Mouse (Mus musculus) forebrain, embryonic 14.5 days (tissue): Measurements from ENCODE around the gene 1190002N15Rik. TPM values are rescaled to one million over a fixed set of nuclear protein-coding genes. Genes with fewer than 3 reads are reported as not detected.
A peak's percentile ranks its signal among the peaks of the same experiment; 100 is the strongest.

Source experiments
- ATAC-seq: fragments of 200-750 bp; cut with Nextera tagmentation; 2 replicates; pipeline ENCODE4 v1.8.0; 2017; ENCODE audit warnings: mild to moderate bottlenecking, moderate library complexity
- DNase-seq: peaks from one replicate; pipeline ENCODE4 v3.0.0-alpha.2; 2015; ENCODE audit warnings: low spot score
- H3K27ac ChIP-seq: fragments of 300-500 bp; sonication (generic); 2 replicates; pipeline ENCODE4 v1.5.1; 2014; ENCODE audit warnings: low read depth, mild to moderate bottlenecking, control low read depth, low read length, moderate library complexity
- H3K27me3 ChIP-seq: fragments of 300-500 bp; sonication (generic); replicated peaks from 2 replicates; pipeline ENCODE4 v1.6.1; 2014; ENCODE audit warnings: low read length, control low read depth, mixed read lengths; ENCODE audit not compliant: control insufficient read depth, insufficient read depth
- H3K36me3 ChIP-seq: fragments of 300-500 bp; sonication (generic); 2 replicates; pipeline ENCODE4 v1.6.1; 2014; ENCODE audit warnings: low read length, control low read depth; ENCODE audit not compliant: control insufficient read depth, insufficient read depth
- H3K4me1 ChIP-seq: fragments of 300-500 bp; sonication (generic); 2 replicates; pipeline ENCODE4 v1.6.1; 2014; ENCODE audit warnings: antibody characterized with exemption, low read length, control low read depth; ENCODE audit not compliant: control insufficient read depth, insufficient read depth
- H3K4me2 ChIP-seq: fragments of 300-500 bp; sonication (generic); 2 replicates; pipeline ENCODE4 v1.6.1; 2014; ENCODE audit warnings: mild to moderate bottlenecking, control low read depth, low read length
- H3K4me3 ChIP-seq: fragments of 300-500 bp; sonication (generic); 2 replicates; pipeline ENCODE4 v1.5.1; 2014; ENCODE audit warnings: low read depth, low read length, control low read depth
- H3K9ac ChIP-seq: fragments of 300-500 bp; sonication (generic); 2 replicates; pipeline ENCODE4 v1.6.1; 2014; ENCODE audit warnings: mild to moderate bottlenecking, low read length, control low read depth, moderate library complexity
- H3K9me3 ChIP-seq: fragments of 300-500 bp; sonication (generic); replicated peaks from 2 replicates; pipeline ENCODE4 v1.6.1; 2016; ENCODE audit warnings: low read length, control low read depth, mixed read lengths; ENCODE audit not compliant: control insufficient read depth
- WGBS: fragments of 180-500 bp; shearing (Covaris S2); extraction: QIAGEN DNeasy Blood & Tissue Kit; methylation state at CpG from one replicate; pipeline ENCODE4 v1.1.7; 2014; 5-methylcytosine and 5-hydroxymethylcytosine counted together
- polyA plus RNA-seq: library from polyadenylated mRNA; unstranded; fragments of >200 nt; fragmentation: Nextera tagmentation; extraction: Ambion mirVana; gene quantifications from 2 replicates; pipeline ENCODE4 v1.2.1, GENCODE M21; 2014

The 1190002N15Rik gene
- polyA plus RNA-seq, 1 experiment from 2014 or later, result 7.0 TPM

- DNase-seq, result peak; percentile 44
- ATAC-seq, result no peak
- no peaks in the 10 kb centered on the region for H3K9me3 ChIP-seq
- no peak overlapping the region for H3K27ac ChIP-seq
- H3K4me2 ChIP-seq, result peak overlapping the region; percentile 87
- peaks cover 28% of the 10 kb centered on the region; the same call in 1 of the 2 replicates for H3K4me1 ChIP-seq
- peak overlapping the region; percentile 73 for H3K4me3 ChIP-seq
- H3K27me3 ChIP-seq, result no peaks in the 10 kb centered on the region
- H3K9ac ChIP-seq, result 0 out of 2 replicates have a peak overlapping the region, but pooled peaks have one; percentile 79
- H3K36me3 ChIP-seq, result no peaks in the 10 kb centered on the region
Observed at GRCm38 (mm10) chr9:94534795-94535194, 3.1 kb downstream of the 1190002N15Rik start.

DNA sequence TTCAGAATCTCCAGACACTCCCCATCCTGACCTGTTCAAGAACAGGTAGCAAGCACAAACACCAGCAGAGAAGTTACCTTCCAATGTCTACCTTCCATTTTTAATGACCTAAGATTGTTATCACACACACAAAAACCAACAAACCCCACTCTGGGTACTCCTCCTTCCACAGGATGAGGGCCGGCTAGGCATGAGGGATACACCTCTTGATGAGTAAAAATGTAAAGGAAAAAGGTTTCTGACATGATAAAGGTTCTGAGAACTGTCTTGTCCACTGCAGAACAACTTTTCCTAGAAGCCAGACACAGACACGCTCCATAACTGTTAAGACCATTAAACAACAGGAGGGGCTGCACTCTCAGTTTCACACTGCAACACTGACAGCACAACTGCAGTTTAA, 3.7 kb downstream of the 1190002N15Rik start:
- WGBS, result 69% methylated on average over 2 of the region's 2 CpGs

DNA sequence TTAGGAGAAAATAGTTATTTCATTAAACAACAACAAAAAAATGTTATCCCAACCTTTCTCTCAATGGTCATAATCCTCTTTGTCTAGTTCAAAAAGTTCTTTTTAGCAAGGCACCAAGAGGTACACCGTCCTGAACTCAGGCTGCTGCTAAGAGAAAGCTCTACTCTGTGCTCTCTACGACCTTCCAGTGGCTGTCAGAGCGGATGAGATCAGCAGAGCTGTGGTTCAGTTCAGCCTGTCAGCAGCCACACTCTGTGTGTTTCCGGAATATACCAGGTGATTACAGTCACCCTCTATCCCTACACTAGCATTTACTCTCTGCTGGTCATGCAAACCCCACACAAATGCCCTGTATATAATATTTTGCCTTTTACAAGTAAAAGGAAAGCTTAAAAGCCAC, 4.2 kb downstream of the 1190002N15Rik start:
- WGBS, result 21% methylated on average over 4 of the region's 4 CpGs
- H3K4me1 ChIP-seq, result peaks cover 20% of the 10 kb centered on the region; the same call in 1 of the 2 replicates
- H3K27ac ChIP-seq, result no peak overlapping the region
- no peaks in the 10 kb centered on the region for H3K36me3 ChIP-seq
- peak overlapping the region; percentile 41 for H3K4me2 ChIP-seq
- no peak for ATAC-seq
- peak overlapping the region; percentile 54 for H3K9ac ChIP-seq
- no peaks in the 10 kb centered on the region for H3K27me3 ChIP-seq
- H3K4me3 ChIP-seq, result peak overlapping the region; percentile 14; the same call in 1 of the 2 replicates
- no peaks in the 10 kb centered on the region for H3K9me3 ChIP-seq
- peak; percentile 24 for DNase-seq

More for the DNA sequence above, 3.7 kb downstream of the 1190002N15Rik start:
- peak overlapping the region; percentile 41 for H3K4me2 ChIP-seq
- H3K36me3 ChIP-seq, result no peaks in the 10 kb centered on the region
- ATAC-seq (no peak), DNase-seq (no peak)
- H3K9me3 ChIP-seq, result no peaks in the 10 kb centered on the region
- H3K4me1 ChIP-seq, result peaks cover 24% of the 10 kb centered on the region; the same call in 1 of the 2 replicates
- no peak overlapping the region for H3K27ac ChIP-seq
- H3K27me3 ChIP-seq, result no peaks in the 10 kb centered on the region
- H3K4me3 ChIP-seq, result peak overlapping the region; percentile 14
- peak overlapping the region; percentile 54 for H3K9ac ChIP-seq

- no peak overlapping the region for H3K4me2 ChIP-seq
- ATAC-seq (no peak), DNase-seq (no peak)
- H3K9ac ChIP-seq, result no peak overlapping the region
- H3K9me3 ChIP-seq, result no peaks in the 10 kb centered on the region
- no peaks in the 10 kb centered on the region for H3K36me3 ChIP-seq
- H3K27ac ChIP-seq, result no peak overlapping the region
- H3K27me3 ChIP-seq, result no peaks in the 10 kb centered on the region
- H3K4me1 ChIP-seq, result peaks cover 16% of the 10 kb centered on the region
- H3K4me3 ChIP-seq, result no peak overlapping the region
Observed at GRCm38 (mm10) chr9:94529987-94530386, 7.9 kb downstream of the 1190002N15Rik start.

DNA sequence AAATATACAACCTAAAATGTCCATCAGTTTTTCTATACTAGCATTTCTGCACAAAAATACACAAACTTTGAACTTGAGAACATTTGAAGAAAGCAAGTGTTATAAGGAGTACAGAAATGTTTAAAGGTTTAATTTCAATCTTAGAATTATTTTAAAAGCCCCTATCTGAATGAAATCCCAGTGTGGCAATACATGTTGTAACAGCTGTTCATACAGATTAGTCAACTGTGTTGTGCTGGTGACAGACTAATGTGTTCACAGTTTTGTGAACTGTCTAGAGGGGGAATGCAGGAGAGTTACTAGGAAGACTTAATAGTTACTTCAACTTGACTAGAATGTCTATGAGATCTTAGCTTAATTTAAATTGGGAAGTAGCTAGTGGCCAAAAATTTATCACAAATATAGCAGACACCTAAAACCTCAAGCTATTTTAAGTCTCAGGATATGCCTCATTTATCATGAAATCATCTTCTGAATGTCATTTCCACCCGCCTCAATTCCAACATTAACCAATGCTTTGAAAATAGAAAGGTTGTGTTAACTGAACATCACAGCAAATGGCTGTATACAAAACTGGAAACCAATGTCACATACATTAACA, 8.6 kb downstream of the 1190002N15Rik start:
- Histone ChIP-seq H3K4me1 (peaks cover 16% of the 10 kb centered on the region), H3K9ac (no peak overlapping the region), H3K9me3 (no peaks in the 10 kb centered on the region), H3K36me3 (no peaks in the 10 kb centered on the region), H3K27me3 (no peaks in the 10 kb centered on the region), H3K4me3 (no peak overlapping the region), H3K4me2 (no peak overlapping the region), H3K27ac (no peak overlapping the region)
- no peak for ATAC-seq
- peak; percentile 40 for DNase-seq
- 71% methylated on average over 1 of the region's 1 CpGs for WGBS

GRCm38 (mm10) chr9:94526473-94526872, 11.4 kb downstream of the 1190002N15Rik start:
- Histone ChIP-seq H3K4me3 (no peak overlapping the region), H3K9me3 (no peaks in the 10 kb centered on the region), H3K27ac (no peak overlapping the region), H3K4me2 (no peak overlapping the region), H3K4me1 (peaks cover 7% of the 10 kb centered on the region), H3K9ac (no peak overlapping the region), H3K36me3 (no peaks in the 10 kb centered on the region), H3K27me3 (no peaks in the 10 kb centered on the region)
- DNase-seq, result peak; percentile 92
- peak; percentile 90 for ATAC-seq
- 23% methylated on average over 7 of the region's 7 CpGs for WGBS

DNA sequence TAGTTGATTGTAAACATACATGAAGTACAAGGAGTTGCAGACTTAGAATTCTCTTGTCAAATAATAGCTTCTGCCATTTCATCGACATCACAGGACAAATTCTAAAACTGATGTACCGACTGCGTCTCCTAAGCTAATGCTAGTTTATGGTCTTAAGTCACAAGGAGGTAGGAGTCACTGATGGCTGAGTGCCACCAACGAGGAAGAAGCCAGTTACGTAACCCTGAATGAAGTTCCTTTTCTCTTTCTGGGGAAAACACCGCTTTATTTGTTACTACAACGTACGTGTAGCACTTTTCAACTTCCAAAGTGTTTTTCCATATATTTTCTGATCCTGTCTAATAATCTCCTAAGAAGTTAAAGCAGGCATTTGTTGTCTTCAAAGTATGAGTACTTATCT, 25.6 kb downstream of the 1190002N15Rik start:
- ATAC-seq, result no peak
- no peaks in the 10 kb centered on the region for H3K27me3 ChIP-seq

GRCm38 (mm10) chr9:94511139-94511538, 26.7 kb downstream of the 1190002N15Rik start:
- DNase-seq (no peak), ATAC-seq (no peak)
- Histone ChIP-seq H3K4me1 (no peaks in the 10 kb centered on the region), H3K4me2 (no peak overlapping the region), H3K9me3 (no peaks in the 10 kb centered on the region), H3K27me3 (no peaks in the 10 kb centered on the region), H3K36me3 (no peaks in the 10 kb centered on the region), H3K9ac (no peak overlapping the region), H3K27ac (no peak overlapping the region), H3K4me3 (no peak overlapping the region)

More for the DNA sequence above, 25.6 kb downstream of the 1190002N15Rik start:
- DNase-seq, result no peak
- WGBS, result 93% methylated on average over 8 of the region's 8 CpGs
- Histone ChIP-seq H3K4me3 (no peak overlapping the region), H3K27ac (no peak overlapping the region), H3K9ac (no peak overlapping the region), H3K36me3 (no peaks in the 10 kb centered on the region), H3K4me1 (no peaks in the 10 kb centered on the region), H3K9me3 (no peaks in the 10 kb centered on the region), H3K4me2 (no peak overlapping the region)

DNA sequence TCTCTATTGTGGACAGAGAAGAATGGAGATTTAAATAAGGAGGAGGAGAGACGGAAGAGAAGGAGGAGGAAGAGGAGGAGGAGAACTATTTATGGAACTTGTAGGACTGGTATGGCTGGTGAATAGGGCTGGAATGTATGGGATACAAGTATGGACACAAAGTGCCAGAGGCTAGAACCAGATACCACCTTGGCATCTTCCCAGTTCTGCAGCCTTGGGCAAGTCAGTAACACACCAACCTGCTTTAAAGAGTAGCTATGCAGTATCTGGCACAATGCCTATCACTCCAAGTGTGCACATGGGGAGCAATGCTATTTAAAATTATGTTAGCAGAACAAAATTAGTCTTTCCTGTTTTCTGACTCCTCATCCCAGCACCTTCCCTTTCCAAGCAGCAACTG, 30.9 kb downstream of the 1190002N15Rik start:
- ATAC-seq, result no peak
- Histone ChIP-seq H3K9ac (no peak overlapping the region), H3K4me1 (no peaks in the 10 kb centered on the region), H3K27me3 (no peaks in the 10 kb centered on the region), H3K27ac (no peak overlapping the region), H3K4me3 (no peak overlapping the region), H3K9me3 (no peaks in the 10 kb centered on the region), H3K4me2 (no peak overlapping the region), H3K36me3 (no peaks in the 10 kb centered on the region)
- DNase-seq, result no peak
- WGBS, result 61% methylated on average over 1 of the region's 1 CpGs
